Mouse (Mus musculus): ENCODE data around the gene Cd300ld4.

DNA sequence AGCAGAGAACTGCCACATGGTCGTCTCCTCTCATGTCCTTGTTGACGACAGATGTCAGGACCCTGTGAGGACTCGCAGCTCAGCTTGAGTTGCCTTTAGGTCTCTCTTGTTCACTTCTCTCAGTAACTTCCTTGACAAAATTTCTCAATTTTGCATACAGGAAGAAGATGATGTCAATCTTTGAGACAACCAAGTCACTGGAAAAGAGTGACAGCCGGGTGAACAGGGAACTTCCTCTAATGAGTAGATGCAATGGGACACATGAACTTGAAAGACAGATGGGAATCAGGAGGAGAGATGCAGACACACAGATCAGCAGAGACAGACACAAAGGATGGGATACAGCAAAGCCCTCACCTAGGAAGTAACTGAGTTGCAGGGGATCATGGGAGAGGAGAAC, 37.0 kb downstream of the Cd300ld4 start, which contains the start of gene Cd300ld:
- TF ChIP-seq EP300 (IDR thresholded peaks at IDR 0.05; ENCODE audit: low read depth) (no peak), CTCF (IDR thresholded peaks at IDR 0.05; ENCODE audit: low read depth) (no peak)
